Mouse (Mus musculus) kidney, adult 2 months (tissue): Measurements from ENCODE around the gene Exd2. TPM values are rescaled to one million over a fixed set of nuclear protein-coding genes. Genes with fewer than 3 reads are reported as not detected.
"Not testable (repeated sequence)": the region's sequence is repeated elsewhere in the genome, so short reads cannot be mapped to it uniquely, and the experiment has no call there.

Experiments
- DNase-seq: peaks from one replicate; pipeline ENCODE4 v3.0.0; 2021
- H3K27ac ChIP-seq: fragments of 200-500 bp; 2 replicates; pipeline ENCODE4 v1.5.1; 2012; ENCODE audit warnings: low read depth, low read length, control low read depth, inconsistent platforms; ENCODE audit not compliant: insufficient read depth
- H3K27me3 ChIP-seq: fragments of 200-500 bp; replicated peaks from 2 replicates; pipeline ENCODE4 v1.6.1; 2012; ENCODE audit warnings: mild to moderate bottlenecking, moderate library complexity, low read length, inconsistent platforms; ENCODE audit not compliant: control insufficient read depth, insufficient read depth
- H3K36me3 ChIP-seq: fragments of 200-500 bp; 2 replicates; pipeline ENCODE4 v1.6.1; 2012; ENCODE audit warnings: mild to moderate bottlenecking, moderate library complexity, low read length, inconsistent platforms; ENCODE audit not compliant: control insufficient read depth, insufficient read depth
- H3K4me1 ChIP-seq: fragments of 200-500 bp; 2 replicates; pipeline ENCODE4 v1.6.1; 2011; ENCODE audit warnings: low read length; ENCODE audit not compliant: control insufficient read depth, insufficient read depth
- H3K4me3 ChIP-seq: fragments of 200-500 bp; 2 replicates; pipeline ENCODE4 v1.5.1; 2011; ENCODE audit warnings: mild to moderate bottlenecking, low read depth, low read length, control low read depth; ENCODE audit not compliant: insufficient read depth
- CTCF ChIP-seq: fragments of 200-500 bp; conservative IDR thresholded peaks from 2 replicates; pipeline ENCODE4 v1.5.1; 2011; ENCODE audit warnings: low read depth, mild to moderate bottlenecking, control low read depth, low read length, moderate library complexity, mixed read lengths; ENCODE audit not compliant: insufficient read depth, insufficient read length
- POLR2A ChIP-seq: fragments of 200-500 bp; IDR thresholded peaks from one replicate; pipeline ENCODE4 v1.6.1; 2011; ENCODE audit warnings: low read depth, low read length, control low read depth
- WGBS: fragments of 180-500 bp; shearing (Covaris S2); methylation state at CpG from one replicate; pipeline ENCODE4 v1.1.7; 2018; 5-methylcytosine and 5-hydroxymethylcytosine counted together
- polyA plus RNA-seq: library from polyadenylated mRNA; depleted of rRNA; stranded (reverse); fragments of >200 nt; gene quantifications from 2 replicates; pipeline ENCODE4 v1.2.3, GENCODE M21; 2012

Gene Exd2
- polyA plus RNA-seq, 1 experiment, result 12.1 TPM

DNA sequence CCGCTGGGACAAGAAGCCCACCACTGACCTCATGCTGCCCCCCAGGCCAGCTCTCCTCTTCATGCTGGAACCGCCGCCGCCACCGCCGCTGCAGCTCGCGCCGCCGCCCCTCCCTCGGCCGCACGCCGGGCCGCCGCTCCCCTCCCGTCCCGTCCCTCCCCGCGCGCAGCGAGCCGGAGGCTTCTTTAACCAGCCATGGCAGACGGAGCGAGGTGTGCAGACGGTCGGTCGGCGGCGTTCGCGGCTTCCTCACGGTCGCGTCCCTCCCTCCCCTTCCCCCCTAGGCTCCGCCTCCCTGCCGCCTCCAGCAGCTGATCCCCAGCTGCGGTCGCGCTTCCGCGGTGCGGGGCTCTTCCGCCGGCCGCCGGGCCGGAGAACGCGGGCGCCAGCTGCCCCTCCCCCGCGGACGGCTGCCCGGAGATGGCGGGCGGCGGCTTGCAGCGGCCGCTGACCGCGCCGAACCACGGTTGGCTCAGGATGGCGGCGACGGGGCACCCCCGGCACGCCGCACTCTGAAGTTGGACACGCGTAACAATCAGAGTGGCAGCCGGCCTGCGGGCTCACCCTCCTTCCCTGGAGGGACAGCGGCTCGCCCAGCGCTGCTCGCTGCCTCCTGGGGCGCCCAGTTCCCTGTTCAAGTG is 26.4 kb upstream of the Exd2 start, which contains the start of gene Dcaf5:
TSS of gene Dcaf5 (minus strand) at position 266 of the 641 bp plus-strand sequence.
- DNase-seq, result peak; percentile 87

DNA sequence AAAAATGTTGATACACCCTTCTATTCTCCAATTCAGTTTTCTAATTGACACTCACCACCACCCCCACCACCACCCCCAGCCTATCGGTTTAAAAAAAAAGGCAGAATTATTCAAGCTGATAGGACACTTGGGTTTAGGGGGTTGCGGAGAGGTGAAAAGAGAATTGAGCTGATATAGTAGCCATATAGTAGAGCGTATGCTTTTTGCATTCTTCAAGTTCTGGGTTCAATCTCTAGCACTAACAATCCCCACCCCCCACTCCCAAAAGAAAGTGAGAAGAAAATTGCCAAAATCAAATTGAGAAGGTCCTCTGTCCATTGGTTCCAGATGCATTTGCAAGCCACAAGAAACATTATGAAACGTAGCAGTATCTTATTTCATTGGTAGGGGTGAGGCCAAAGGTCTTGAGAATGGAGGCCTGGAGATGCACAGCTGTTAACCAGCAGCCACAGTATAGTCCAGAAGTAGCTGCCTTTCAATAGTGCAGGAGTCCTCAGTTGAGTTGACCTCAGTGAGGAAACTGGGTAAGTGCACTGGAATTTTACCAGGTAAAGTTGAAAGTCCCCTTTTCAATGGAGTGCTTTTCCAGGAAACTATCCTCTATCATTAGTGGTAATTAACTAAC is 25.7 kb upstream of the Exd2 start:
- H3K4me1 ChIP-seq, result no peaks in the 10 kb centered on the region; the same call in 1 of the 2 replicates
- peak overlapping the region; percentile 79 for H3K4me3 ChIP-seq
- no peaks in the 10 kb centered on the region for H3K36me3 ChIP-seq
- 65% methylated on average over 4 of the region's 4 CpGs for WGBS
- DNase-seq, result peak; percentile 71
- peak overlapping the region; percentile 28 for H3K27ac ChIP-seq
- TF ChIP-seq POLR2A, result no peak
- TF ChIP-seq CTCF, result no peak
- H3K27me3 ChIP-seq, result no peaks in the 10 kb centered on the region

More for the DNA sequence above, 26.4 kb upstream of the Exd2 start, which contains the start of gene Dcaf5:
- no peaks in the 10 kb centered on the region for H3K36me3 ChIP-seq
- 1% methylated on average over 72 of the region's 79 CpGs for WGBS
- no peaks in the 10 kb centered on the region; the same call in 1 of the 2 replicates for H3K4me1 ChIP-seq
- no peaks in the 10 kb centered on the region for H3K27me3 ChIP-seq
- H3K27ac ChIP-seq, result peak within 1 kb of the TSS; percentile 79
- peak within 1 kb of the TSS; percentile 79 for H3K4me3 ChIP-seq
- no peak for TF ChIP-seq CTCF
- peak; percentile 73 for TF ChIP-seq POLR2A

DNA sequence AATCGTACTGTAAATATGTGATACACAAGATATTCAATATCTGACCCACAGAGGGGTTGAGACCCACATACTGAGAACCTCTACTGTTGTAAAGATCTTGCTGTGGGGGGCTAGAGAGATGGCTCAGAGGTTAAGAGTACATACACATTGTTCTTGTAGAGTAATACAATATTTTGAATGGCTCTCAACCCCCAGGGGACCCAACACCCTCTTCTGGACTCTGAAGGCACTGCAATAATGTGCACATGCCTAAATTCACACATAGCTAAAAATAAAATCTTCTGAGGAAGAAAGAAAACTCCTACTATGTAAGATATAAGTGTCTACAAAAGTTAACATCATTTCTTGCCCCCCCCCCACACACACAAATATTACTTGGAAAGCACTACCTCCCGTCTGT is 21.9 kb upstream of the Exd2 start:
- WGBS, result 77% methylated on average over 2 of the region's 2 CpGs
- Histone ChIP-seq H3K27me3 (no peaks in the 10 kb centered on the region), H3K4me3 (no peak overlapping the region), H3K27ac (no peak overlapping the region), H3K4me1 (no peaks in the 10 kb centered on the region), H3K36me3 (no peaks in the 10 kb centered on the region)
- TF ChIP-seq POLR2A (no peak), CTCF (peak; percentile 27; the same call in 1 of the 2 replicates)
- DNase-seq, result peak; percentile 26

DNA sequence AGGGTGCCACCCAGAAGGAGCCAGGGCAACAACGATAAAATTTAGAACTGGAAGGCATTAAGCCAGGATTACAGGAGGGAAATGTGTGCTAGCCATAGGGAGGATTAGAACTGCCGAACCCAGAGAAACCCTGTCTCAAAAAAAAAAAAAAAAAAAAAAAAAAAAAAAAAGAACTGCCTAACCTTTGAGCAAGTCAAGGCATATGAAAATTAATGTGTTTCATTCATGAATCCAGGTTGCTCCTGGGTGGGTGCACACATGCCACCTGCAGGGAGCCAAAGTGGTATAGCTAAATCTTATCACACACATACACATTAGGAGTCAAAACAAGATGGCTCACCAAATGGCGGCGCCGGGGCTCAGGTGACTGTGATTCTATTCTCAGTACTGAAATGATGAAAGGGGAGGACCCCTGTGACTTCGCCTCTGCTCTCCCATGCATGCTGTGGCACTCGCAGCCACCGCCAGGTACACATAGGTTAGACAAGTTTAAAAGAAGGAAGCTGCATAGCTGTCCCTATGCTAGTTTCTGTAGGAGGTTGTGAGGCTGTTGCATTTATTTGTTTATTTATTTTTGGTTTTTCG is 18.3 kb upstream of the Exd2 start:
- Histone ChIP-seq H3K36me3 (no peaks in the 10 kb centered on the region), H3K27ac (no peak overlapping the region), H3K4me3 (no peak overlapping the region), H3K4me1 (no peaks in the 10 kb centered on the region), H3K27me3 (no peaks in the 10 kb centered on the region)
- WGBS, result 85% methylated on average over 9 of the region's 9 CpGs
- DNase-seq, result no peak
- TF ChIP-seq CTCF, result no peak
- no peak for TF ChIP-seq POLR2A

DNA sequence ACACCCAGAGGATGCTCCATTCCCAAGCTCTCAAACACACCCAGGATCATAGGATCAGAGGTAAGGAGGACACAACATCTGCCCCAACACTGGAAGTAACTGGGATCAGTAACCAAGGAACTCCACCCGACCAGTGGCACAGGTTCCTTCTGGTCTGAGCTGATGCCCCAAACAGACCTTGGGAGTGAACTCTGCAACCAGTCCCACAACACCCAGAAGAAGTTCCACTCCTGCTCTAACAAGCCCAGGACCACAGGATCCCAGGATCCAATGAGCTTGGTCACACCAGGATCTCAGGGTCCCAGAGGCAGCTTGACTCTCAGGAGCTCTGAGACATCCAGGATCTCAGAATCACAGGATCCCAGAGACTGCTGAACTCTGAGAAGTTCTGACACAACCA is 9.4 kb upstream of the Exd2 start:
- H3K4me1 ChIP-seq, result no peaks in the 10 kb centered on the region
- no peaks in the 10 kb centered on the region for H3K36me3 ChIP-seq
- DNase-seq, result no peak
- H3K27ac ChIP-seq, result no peak overlapping the region
- TF ChIP-seq POLR2A (no peak), CTCF (no peak)
- no peaks in the 10 kb centered on the region for H3K27me3 ChIP-seq
- 86% methylated on average over 1 of the region's 1 CpGs for WGBS
- no peak overlapping the region for H3K4me3 ChIP-seq

DNA sequence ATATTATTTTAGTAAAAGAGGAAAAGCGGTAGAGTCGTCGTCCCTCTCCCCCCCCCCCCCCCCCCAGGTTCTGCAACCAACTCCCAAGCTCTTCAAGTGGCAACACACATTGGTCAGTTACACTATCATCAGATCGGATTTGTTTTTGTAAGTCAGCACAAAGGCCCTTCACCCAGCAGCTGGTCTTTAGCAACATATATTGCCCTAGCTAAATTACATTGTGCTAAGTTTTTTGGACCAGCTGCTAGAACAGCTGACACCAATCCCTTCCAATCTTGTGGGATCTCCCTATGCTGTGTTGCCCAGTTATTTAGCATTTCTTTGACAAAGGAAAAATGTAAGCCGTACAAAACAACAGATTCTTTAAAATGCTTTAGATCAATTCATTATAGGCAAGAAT is 4.9 kb upstream of the Exd2 start:
- H3K36me3 ChIP-seq, result no peaks in the 10 kb centered on the region
- H3K27ac ChIP-seq, result no peak overlapping the region
- 47% methylated on average over 5 of the region's 5 CpGs for WGBS
- no peak overlapping the region for H3K4me3 ChIP-seq
- H3K27me3 ChIP-seq, result no peaks in the 10 kb centered on the region
- no peak for TF ChIP-seq POLR2A
- no peak for TF ChIP-seq CTCF
- DNase-seq, result no peak
- H3K4me1 ChIP-seq, result no peaks in the 10 kb centered on the region

DNA sequence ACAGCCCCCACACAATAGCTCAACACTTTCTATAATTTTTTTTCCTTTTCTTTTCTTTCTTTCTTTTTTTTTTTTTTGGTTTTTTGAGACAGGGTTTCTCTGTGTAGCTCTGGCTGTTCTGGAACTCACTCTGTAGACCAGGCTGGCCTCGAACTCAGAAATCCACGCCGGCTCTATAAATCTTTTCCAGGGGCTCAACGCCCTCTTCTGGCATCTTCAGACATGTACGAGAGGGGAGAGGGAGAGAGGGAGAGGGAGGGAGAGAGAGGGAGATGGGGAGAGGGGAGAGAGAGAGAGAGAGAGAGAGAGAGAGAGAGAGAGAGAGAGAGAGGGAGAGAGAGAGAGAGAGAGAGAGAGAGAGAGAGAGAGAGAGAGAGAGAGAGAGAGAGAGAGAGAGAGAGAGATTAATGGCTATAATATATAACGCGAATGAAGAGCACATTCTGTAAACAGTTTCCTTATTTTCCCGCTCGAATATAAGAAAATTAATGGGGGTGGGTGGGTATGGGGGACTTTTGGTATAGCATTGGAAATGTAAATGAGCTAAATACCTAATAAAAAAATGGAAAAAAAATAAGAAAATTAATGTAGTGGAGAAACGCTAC is 501 bp upstream of the Exd2 start:
- not testable (repeated sequence) for DNase-seq, H3K27ac ChIP-seq, H3K4me3 ChIP-seq, H3K36me3 ChIP-seq, H3K27me3 ChIP-seq, H3K4me1 ChIP-seq
- WGBS, result 6% methylated on average over 10 of the region's 10 CpGs
